Mouse (Mus musculus): ENCODE measurements around the gene Slc46a2. TPM values are rescaled to one million over a fixed set of nuclear protein-coding genes. Genes with fewer than 3 reads are reported as not detected.

Gene Slc46a2
- polyA plus RNA-seq (2012; rRNA removed) = not detected in 2 replicates

DNA sequence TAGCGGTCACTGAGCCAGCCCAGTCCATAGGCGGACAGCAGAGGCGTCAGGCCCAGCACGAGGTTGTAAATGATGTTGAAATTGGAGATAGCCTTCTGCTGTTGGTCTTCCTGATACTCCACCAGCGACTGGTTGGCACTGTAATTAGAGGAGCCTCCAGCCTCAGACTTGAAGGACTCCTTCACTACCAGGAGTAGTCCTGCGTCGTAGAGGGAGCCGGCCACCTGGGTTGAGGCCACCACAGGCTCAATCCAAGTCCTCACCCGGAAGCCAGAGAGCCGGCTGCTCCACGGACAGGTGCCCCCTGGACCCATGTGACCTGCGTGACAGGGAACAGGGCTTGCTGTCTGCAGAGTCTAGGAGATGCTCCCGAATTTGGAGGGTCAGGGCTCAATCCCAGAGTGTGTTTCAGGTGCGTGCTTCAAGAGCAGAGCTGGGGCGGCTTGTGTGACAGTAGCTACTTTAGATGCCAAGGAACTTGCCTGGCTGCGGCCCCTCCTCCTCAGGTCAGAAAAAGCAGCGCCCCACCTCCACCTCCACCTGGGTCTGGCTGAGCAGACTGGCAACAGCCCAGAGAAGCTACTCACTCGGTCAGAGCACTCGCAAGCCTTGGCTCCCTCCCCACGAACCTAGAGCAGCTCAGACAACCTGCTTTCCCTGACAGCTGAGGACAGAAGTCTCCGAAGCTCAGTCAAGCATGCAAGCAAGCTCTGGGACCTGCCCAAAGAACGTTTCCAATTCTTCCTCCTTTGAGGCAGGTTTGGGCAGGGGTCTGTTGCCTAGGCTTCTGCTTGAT, at the start of gene Slc46a2:
Gene Slc46a2 (minus strand): TSS at position 449 of the 796 bp plus-strand sequence.
- no peak for DNase-seq (ENCODE audit: low read depth)
- TF ChIP-seq POLR2A (IDR thresholded peaks at IDR 0.05; ENCODE audit: borderline replicate concordance, extremely low read depth, insufficient read depth, insufficient read length, poor library complexity, severe bottlenecking) = no peak
- TF ChIP-seq CTCF (IDR thresholded peaks at IDR 0.05; ENCODE audit: borderline replicate concordance, extremely low read depth, insufficient read depth, insufficient read length) = no peak

DNA sequence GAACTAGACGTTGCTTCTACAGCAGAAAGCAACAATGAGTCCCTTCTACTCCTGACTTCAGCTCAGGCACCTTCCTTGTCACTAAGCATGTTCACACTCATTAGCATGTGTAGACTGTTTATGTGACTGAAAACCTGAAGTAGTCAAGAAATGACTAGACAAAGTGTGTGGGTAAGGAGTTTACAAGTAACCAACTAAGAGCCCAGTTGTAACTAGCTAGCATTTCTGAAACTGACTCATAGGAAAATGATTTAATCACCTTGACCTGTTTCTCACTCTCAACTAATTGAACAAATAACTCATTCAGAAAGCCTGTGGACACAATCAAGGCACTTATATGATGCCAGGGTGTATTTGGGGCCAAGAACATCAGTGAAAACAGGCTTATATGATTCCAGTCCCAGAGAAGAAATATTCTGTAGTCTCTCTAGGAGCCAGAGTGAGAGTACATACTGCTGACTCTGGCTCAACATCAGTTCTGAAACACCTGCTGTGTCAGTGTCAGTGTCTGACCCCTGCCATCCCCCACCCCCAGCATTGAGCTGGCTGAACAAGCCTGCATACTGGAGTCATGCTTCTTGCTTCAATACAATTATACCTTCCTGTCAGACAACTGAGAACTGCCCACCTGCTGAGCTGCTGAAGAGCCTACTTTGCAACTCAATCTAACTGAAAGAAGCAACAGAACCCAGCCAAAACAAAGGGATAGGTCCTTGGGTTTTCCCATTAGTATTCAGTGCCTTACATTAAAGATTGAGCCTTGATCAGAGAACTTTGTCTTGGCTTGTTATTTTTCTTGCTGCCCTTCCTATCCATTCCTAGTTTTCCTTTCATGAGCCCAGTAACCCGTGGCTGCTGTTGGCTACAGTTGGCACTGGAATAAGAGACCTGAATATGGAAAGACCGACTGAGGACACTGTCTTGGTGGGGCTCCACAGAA, 48.8 kb upstream of the Slc46a2 start, which contains the start of gene Mup6:
Gene Mup6 (plus strand): TSS at position 890 of the 940 bp plus-strand sequence.
- DNase-seq (ENCODE audit: low read depth) = no peak
- no peak for TF ChIP-seq CTCF (IDR thresholded peaks at IDR 0.05; ENCODE audit: borderline replicate concordance, extremely low read depth, insufficient read depth, insufficient read length)
- no peak for TF ChIP-seq POLR2A (IDR thresholded peaks at IDR 0.05; ENCODE audit: borderline replicate concordance, extremely low read depth, insufficient read depth, insufficient read length, poor library complexity, severe bottlenecking)

DNA sequence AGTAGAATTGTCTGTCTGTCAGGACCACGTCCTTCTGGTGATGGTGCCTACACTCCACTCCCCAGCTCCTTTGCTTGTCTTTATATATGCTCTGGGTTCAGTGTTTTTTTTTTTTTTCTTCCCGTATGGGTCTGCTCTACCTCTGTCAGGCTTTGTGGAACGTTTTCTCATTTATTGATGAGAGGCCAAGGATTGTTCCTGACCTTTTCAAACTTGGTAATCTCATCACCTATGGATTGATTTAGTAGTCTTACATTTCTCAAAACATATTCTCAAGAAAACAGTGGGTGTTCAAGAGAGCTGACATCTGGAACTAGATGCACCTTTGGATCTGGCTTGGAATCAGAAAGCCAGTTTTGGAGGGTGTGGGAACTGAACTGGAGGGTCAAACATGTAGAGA, 45.8 kb upstream of the Slc46a2 start, which contains the start of gene Mup4:
Gene Mup4 (minus strand): TSS at position 101 of the 400 bp plus-strand sequence.
- TF ChIP-seq POLR2A (IDR thresholded peaks at IDR 0.05; ENCODE audit: borderline replicate concordance, extremely low read depth, insufficient read depth, insufficient read length, poor library complexity, severe bottlenecking) (no peak), CTCF (IDR thresholded peaks at IDR 0.05; ENCODE audit: borderline replicate concordance, extremely low read depth, insufficient read depth, insufficient read length) (no peak)
- no peak for DNase-seq (ENCODE audit: low read depth)

DNA sequence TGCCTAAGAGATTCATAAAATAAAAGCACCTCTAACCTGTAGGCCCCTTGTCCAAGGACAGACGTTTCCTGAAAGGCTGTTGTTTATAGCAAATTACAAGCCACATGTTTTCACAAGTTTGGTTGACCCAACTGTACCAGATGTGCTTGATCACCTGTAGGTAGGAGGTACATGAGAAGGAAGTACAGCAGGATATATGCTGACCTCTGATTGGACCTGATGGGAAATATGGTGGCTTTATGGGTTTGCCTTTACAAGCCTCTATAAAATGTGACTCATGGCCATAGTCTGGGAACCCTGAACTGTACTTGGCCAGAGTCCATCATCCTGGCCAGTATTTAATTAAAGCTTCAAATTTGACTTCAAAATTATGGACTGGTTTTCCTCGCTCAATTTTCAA, 22.7 kb upstream of the Slc46a2 start:
- TF ChIP-seq POLR2A (IDR thresholded peaks at IDR 0.05; ENCODE audit: borderline replicate concordance, extremely low read depth, insufficient read depth, insufficient read length, poor library complexity, severe bottlenecking) (no peak), CTCF (IDR thresholded peaks at IDR 0.05; ENCODE audit: borderline replicate concordance, extremely low read depth, insufficient read depth, insufficient read length) (no peak)
- DNase-seq (ENCODE audit: low read depth) = no peak

DNA sequence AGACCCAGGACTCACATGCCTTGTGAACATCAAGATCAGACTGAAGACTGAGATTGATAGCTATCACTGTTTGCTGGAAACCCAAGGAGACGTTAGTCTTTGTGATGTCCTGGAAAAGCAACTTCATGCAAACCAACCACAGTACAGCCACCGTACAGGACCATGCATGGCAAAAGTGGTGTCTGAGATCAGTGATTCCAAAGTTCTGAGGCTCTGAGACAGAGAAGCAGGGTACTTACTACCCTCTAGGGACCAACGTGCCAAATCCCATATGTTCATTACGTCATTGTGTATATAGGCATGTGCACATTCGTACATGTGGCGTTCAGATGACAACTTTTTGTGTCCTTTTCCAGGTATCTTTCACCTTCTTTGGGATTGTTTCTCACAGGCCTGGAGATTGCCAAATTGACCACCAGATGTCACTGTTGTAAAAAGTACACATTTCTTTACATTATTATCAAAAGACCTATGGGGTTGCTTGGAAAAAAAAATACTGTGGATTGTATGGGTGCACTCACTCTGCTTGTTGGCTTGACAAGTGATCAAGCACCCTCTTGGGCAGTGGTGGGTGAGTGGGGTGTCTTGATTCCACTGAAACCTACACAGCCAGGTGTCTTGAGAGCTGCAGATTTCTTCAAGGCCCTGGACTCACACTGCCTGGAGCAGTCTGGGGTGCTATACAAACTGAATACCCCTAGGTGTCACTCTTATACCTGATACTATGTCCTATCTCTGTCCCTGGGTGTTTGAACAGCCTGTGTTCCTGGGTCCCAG, 17.8 kb upstream of the Slc46a2 start:
- peak; percentile 56 for DNase-seq (ENCODE audit: low read depth)

DNA sequence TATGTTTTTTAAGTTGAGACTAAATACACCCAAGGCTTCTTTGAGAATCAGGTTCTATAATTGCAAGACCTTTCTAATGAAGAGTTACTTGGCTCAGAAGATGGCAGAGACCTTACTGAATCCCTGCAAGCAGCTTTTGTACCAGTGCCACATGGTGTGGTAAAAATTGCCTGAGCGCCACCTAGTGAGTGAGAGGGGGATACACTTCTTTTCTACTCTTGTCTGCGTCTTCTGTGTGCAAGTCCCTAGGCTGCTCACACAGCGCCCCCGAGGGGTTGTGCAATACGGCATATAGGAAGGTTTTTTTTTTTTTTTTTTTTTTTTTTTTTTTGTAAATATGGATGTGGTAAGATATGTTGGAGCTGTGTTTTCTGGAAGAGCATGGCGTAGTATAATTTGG, 13.5 kb upstream of the Slc46a2 start:
- peak; percentile 79 for DNase-seq (ENCODE audit: low read depth)
- no peak for TF ChIP-seq POLR2A (IDR thresholded peaks at IDR 0.05; ENCODE audit: borderline replicate concordance, extremely low read depth, insufficient read depth, insufficient read length, poor library complexity, severe bottlenecking)
- peak; percentile 56; the same call in 1 of the 2 replicates for TF ChIP-seq CTCF (IDR thresholded peaks at IDR 0.05; ENCODE audit: borderline replicate concordance, extremely low read depth, insufficient read depth, insufficient read length)

More for the DNA sequence above, 17.8 kb upstream of the Slc46a2 start:
- TF ChIP-seq POLR2A (IDR thresholded peaks at IDR 0.05; ENCODE audit: borderline replicate concordance, extremely low read depth, insufficient read depth, insufficient read length, poor library complexity, severe bottlenecking) = no peak
- TF ChIP-seq CTCF (IDR thresholded peaks at IDR 0.05; ENCODE audit: borderline replicate concordance, extremely low read depth, insufficient read depth, insufficient read length) = peak; percentile 40; the same call in 1 of the 2 replicates

DNA sequence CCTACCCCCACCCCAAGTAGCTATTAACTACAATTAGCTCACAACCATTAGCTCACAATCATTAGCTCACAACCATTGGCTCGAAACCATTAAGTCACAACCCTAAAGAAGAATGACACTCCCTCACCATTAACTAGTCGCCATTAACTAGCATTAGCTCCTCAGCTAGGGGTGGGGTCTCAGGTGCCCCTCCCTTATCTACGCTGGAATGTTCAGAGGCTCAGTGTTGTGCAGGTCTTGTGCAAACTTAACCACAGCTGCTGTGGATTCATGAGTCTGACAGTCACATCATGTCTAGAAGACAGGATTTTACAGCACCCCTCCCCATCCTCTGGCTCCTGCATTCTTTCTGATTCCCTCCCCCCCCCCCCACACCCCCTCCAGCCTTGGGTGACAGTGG, 12.8 kb upstream of the Slc46a2 start:
- no peak for DNase-seq (ENCODE audit: low read depth)
- no peak for TF ChIP-seq CTCF (IDR thresholded peaks at IDR 0.05; ENCODE audit: borderline replicate concordance, extremely low read depth, insufficient read depth, insufficient read length)
- no peak for TF ChIP-seq POLR2A (IDR thresholded peaks at IDR 0.05; ENCODE audit: borderline replicate concordance, extremely low read depth, insufficient read depth, insufficient read length, poor library complexity, severe bottlenecking)

DNA sequence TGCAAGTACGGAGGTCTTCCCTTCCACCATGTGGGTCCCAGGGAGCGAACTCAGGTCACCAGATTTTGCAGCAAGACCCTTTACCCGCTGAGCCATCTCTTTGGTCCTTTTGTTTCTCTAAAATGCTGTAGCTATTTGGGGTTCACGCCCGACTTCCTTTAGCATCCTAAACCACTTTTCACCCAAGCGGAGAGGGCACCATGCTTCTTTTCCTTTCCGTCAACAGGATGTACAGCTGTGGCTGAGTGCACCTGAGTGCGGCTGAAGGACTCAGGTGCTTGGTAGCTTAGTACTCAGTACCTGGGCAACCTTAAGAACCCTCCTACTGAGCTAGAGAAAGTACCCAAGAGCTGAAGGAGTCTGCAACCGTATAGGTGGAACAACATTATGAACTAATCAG, 10.2 kb upstream of the Slc46a2 start:
- DNase-seq (ENCODE audit: low read depth) = no peak

DNA sequence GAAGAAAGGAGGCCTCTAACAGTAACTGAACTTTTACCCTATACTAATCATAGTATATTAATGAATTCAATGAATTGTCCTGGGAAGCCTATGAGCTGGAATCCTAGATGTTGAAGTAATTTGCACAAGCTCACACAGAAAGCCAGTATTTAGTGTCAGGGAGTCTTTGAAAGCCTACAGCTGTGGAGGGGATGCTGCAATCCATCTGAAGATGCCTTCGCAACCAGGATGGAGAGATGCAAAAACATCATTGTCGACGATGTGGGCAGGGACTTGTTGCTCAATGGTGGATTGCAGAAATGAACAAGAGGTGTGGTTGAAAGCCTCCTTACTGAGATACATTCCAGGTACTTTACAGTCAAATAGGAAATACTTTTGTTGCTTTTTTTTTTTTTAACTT, 3.1 kb upstream of the Slc46a2 start:
- TF ChIP-seq CTCF (IDR thresholded peaks at IDR 0.05; ENCODE audit: borderline replicate concordance, extremely low read depth, insufficient read depth, insufficient read length) (no peak), POLR2A (IDR thresholded peaks at IDR 0.05; ENCODE audit: borderline replicate concordance, extremely low read depth, insufficient read depth, insufficient read length, poor library complexity, severe bottlenecking) (no peak)
- DNase-seq (ENCODE audit: low read depth) = no peak

More for the DNA sequence above, 10.2 kb upstream of the Slc46a2 start:
- TF ChIP-seq CTCF (IDR thresholded peaks at IDR 0.05; ENCODE audit: borderline replicate concordance, extremely low read depth, insufficient read depth, insufficient read length) = no peak

DNA sequence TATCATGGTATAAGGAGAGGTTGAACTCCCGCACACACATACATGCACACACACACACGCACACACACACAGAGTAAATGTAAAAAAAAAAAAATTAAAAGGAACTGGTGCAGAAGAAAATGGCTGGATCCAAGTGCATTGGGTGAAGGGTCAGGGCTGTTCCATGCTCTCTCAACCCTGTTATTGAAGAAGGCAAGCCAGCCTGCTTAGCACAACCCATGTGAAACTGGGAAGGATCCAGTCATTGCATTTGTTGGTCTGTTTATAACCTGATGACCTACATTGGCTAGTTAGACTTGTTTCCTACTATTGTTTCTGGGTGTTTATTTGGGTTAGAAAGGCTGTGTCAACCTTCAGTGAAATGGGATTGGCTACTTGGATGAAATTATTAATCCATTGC, 6.1 kb downstream of the Slc46a2 start:
- no peak for TF ChIP-seq POLR2A (IDR thresholded peaks at IDR 0.05; ENCODE audit: borderline replicate concordance, extremely low read depth, insufficient read depth, insufficient read length, poor library complexity, severe bottlenecking)
- no peak for TF ChIP-seq CTCF (IDR thresholded peaks at IDR 0.05; ENCODE audit: borderline replicate concordance, extremely low read depth, insufficient read depth, insufficient read length)

More for the DNA sequence above, 6.1 kb downstream of the Slc46a2 start:
- no peak for DNase-seq (ENCODE audit: low read depth)
